Mouse (Mus musculus): ENCODE data around the gene Snrpg.
"Not testable (repeated sequence)": the region's sequence is repeated elsewhere in the genome, so short reads cannot be mapped to it uniquely, and the experiment has no call there.

Snrpg gene

GRCm38 (mm10) chr6:86335121-86335849 is 35.8 kb upstream of the Snrpg start:
- Histone ChIP-seq H3K9me3 (ENCODE audit: low read length) (no peaks in the 10 kb centered on the region), H3K4me3 (replicated peaks; ENCODE audit: low read length) (peak overlapping the region; percentile 47), H3K27me3 (ENCODE audit: insufficient read depth, low read length) (no peaks in the 10 kb centered on the region), H3K4me1 (replicated peaks; ENCODE audit: low read depth, low read length) (peaks cover 16% of the 10 kb centered on the region), H3K36me3 (ENCODE audit: insufficient read depth, low read length) (no peaks in the 10 kb centered on the region)
- TF ChIP-seq CTCF (conservative IDR thresholded peaks at IDR 0.05; ENCODE audit: low read length): no peak
- no peak for TF ChIP-seq POU5F1 (IDR thresholded peaks at IDR 0.05; ENCODE audit: borderline replicate concordance, low read length)
- no peak for TF ChIP-seq NANOG (IDR thresholded peaks at IDR 0.05; ENCODE audit: borderline replicate concordance, low read length)

GRCm38 (mm10) chr6:86335860-86336259 is 35.2 kb upstream of the Snrpg start:
- Histone ChIP-seq H3K4me3 (replicated peaks; ENCODE audit: low read length) (peak overlapping the region; percentile 47), H3K9me3 (ENCODE audit: low read length) (no peaks in the 10 kb centered on the region), H3K27me3 (ENCODE audit: insufficient read depth, low read length) (no peaks in the 10 kb centered on the region), H3K4me1 (replicated peaks; ENCODE audit: low read depth, low read length) (peaks cover 16% of the 10 kb centered on the region), H3K36me3 (ENCODE audit: insufficient read depth, low read length) (no peaks in the 10 kb centered on the region)
- no peak for TF ChIP-seq NANOG (IDR thresholded peaks at IDR 0.05; ENCODE audit: borderline replicate concordance, low read length)
- no peak for TF ChIP-seq CTCF (conservative IDR thresholded peaks at IDR 0.05; ENCODE audit: low read length)
- no peak for TF ChIP-seq POU5F1 (IDR thresholded peaks at IDR 0.05; ENCODE audit: borderline replicate concordance, low read length)

- not testable (repeated sequence) for H3K4me3 ChIP-seq (replicated peaks; ENCODE audit: low read length); H3K27me3 ChIP-seq (ENCODE audit: insufficient read depth, low read length)
- TF ChIP-seq CTCF (conservative IDR thresholded peaks at IDR 0.05; ENCODE audit: low read length): peak; percentile 55
Measured at GRCm38 (mm10) chr6:86336340-86336739, 34.8 kb upstream of the Snrpg start.

GRCm38 (mm10) chr6:86343656-86344055 is 27.4 kb upstream of the Snrpg start:
- TF ChIP-seq NANOG (IDR thresholded peaks at IDR 0.05; ENCODE audit: borderline replicate concordance, low read length) (no peak), CTCF (conservative IDR thresholded peaks at IDR 0.05; ENCODE audit: low read length) (no peak), POU5F1 (IDR thresholded peaks at IDR 0.05; ENCODE audit: borderline replicate concordance, low read length) (no peak)

More at GRCm38 (mm10) chr6:86336340-86336739, 34.8 kb upstream of the Snrpg start:
- not testable (repeated sequence) for H3K36me3 ChIP-seq (ENCODE audit: insufficient read depth, low read length); H3K9me3 ChIP-seq (ENCODE audit: low read length)
- H3K4me1 ChIP-seq (replicated peaks; ENCODE audit: low read depth, low read length): peaks cover 18% of the 10 kb centered on the region

GRCm38 (mm10) chr6:86346063-86346462 is 25.0 kb upstream of the Snrpg start:
- H3K4me3 ChIP-seq (replicated peaks; ENCODE audit: low read length): no peak overlapping the region
- H3K27me3 ChIP-seq (ENCODE audit: insufficient read depth, low read length): no peaks in the 10 kb centered on the region
- no peaks in the 10 kb centered on the region for H3K36me3 ChIP-seq (ENCODE audit: insufficient read depth, low read length)
- no peaks in the 10 kb centered on the region for H3K9me3 ChIP-seq (ENCODE audit: low read length)
- TF ChIP-seq CTCF (conservative IDR thresholded peaks at IDR 0.05; ENCODE audit: low read length): no peak
- TF ChIP-seq NANOG (IDR thresholded peaks at IDR 0.05; ENCODE audit: borderline replicate concordance, low read length): no peak
- no peak for TF ChIP-seq POU5F1 (IDR thresholded peaks at IDR 0.05; ENCODE audit: borderline replicate concordance, low read length)
- peaks cover 34% of the 10 kb centered on the region for H3K4me1 ChIP-seq (replicated peaks; ENCODE audit: low read depth, low read length)

More at GRCm38 (mm10) chr6:86343656-86344055, 27.4 kb upstream of the Snrpg start:
- no peaks in the 10 kb centered on the region for H3K9me3 ChIP-seq (ENCODE audit: low read length)
- H3K4me1 ChIP-seq (replicated peaks; ENCODE audit: low read depth, low read length): peaks cover 39% of the 10 kb centered on the region
- no peaks in the 10 kb centered on the region for H3K36me3 ChIP-seq (ENCODE audit: insufficient read depth, low read length)
- H3K4me3 ChIP-seq (replicated peaks; ENCODE audit: low read length): peak overlapping the region; percentile 64
- no peaks in the 10 kb centered on the region for H3K27me3 ChIP-seq (ENCODE audit: insufficient read depth, low read length)

GRCm38 (mm10) chr6:86349257-86349656 is 21.8 kb upstream of the Snrpg start:
- Histone ChIP-seq H3K4me3 (replicated peaks; ENCODE audit: low read length) (no peak overlapping the region), H3K9me3 (ENCODE audit: low read length) (no peaks in the 10 kb centered on the region), H3K27me3 (ENCODE audit: insufficient read depth, low read length) (no peaks in the 10 kb centered on the region), H3K36me3 (ENCODE audit: insufficient read depth, low read length) (no peaks in the 10 kb centered on the region), H3K4me1 (replicated peaks; ENCODE audit: low read depth, low read length) (peaks cover 13% of the 10 kb centered on the region)
- no peak for TF ChIP-seq NANOG (IDR thresholded peaks at IDR 0.05; ENCODE audit: borderline replicate concordance, low read length)
- no peak for TF ChIP-seq POU5F1 (IDR thresholded peaks at IDR 0.05; ENCODE audit: borderline replicate concordance, low read length)
- no peak for TF ChIP-seq CTCF (conservative IDR thresholded peaks at IDR 0.05; ENCODE audit: low read length)

- Histone ChIP-seq H3K4me1 (replicated peaks; ENCODE audit: low read depth, low read length) (no peaks in the 10 kb centered on the region), H3K27me3 (ENCODE audit: insufficient read depth, low read length) (no peaks in the 10 kb centered on the region), H3K36me3 (ENCODE audit: insufficient read depth, low read length) (no peaks in the 10 kb centered on the region), H3K4me3 (replicated peaks; ENCODE audit: low read length) (no peak overlapping the region), H3K9me3 (ENCODE audit: low read length) (no peaks in the 10 kb centered on the region)
- peak; percentile 31 for TF ChIP-seq CTCF (conservative IDR thresholded peaks at IDR 0.05; ENCODE audit: low read length)
- no peak for TF ChIP-seq POU5F1 (IDR thresholded peaks at IDR 0.05; ENCODE audit: borderline replicate concordance, low read length)
Measured at GRCm38 (mm10) chr6:86354948-86355347, 16.2 kb upstream of the Snrpg start.

GRCm38 (mm10) chr6:86356956-86357355 is 14.1 kb upstream of the Snrpg start:
- Histone ChIP-seq H3K9me3 (ENCODE audit: low read length) (no peaks in the 10 kb centered on the region), H3K4me3 (replicated peaks; ENCODE audit: low read length) (no peak overlapping the region), H3K4me1 (replicated peaks; ENCODE audit: low read depth, low read length) (peaks cover 6% of the 10 kb centered on the region), H3K36me3 (ENCODE audit: insufficient read depth, low read length) (no peaks in the 10 kb centered on the region), H3K27me3 (ENCODE audit: insufficient read depth, low read length) (no peaks in the 10 kb centered on the region)
- TF ChIP-seq POU5F1 (IDR thresholded peaks at IDR 0.05; ENCODE audit: borderline replicate concordance, low read length) (no peak), NANOG (IDR thresholded peaks at IDR 0.05; ENCODE audit: borderline replicate concordance, low read length) (no peak), CTCF (conservative IDR thresholded peaks at IDR 0.05; ENCODE audit: low read length) (no peak)

- Histone ChIP-seq H3K4me1 (replicated peaks; ENCODE audit: low read depth, low read length) (peaks cover 20% of the 10 kb centered on the region), H3K27me3 (ENCODE audit: insufficient read depth, low read length) (peaks cover 3% of the 10 kb centered on the region), H3K36me3 (ENCODE audit: insufficient read depth, low read length) (no peaks in the 10 kb centered on the region), H3K9me3 (ENCODE audit: low read length) (no peaks in the 10 kb centered on the region), H3K4me3 (replicated peaks; ENCODE audit: low read length) (no peak overlapping the region)
- TF ChIP-seq NANOG (IDR thresholded peaks at IDR 0.05; ENCODE audit: borderline replicate concordance, low read length) (no peak), POU5F1 (IDR thresholded peaks at IDR 0.05; ENCODE audit: borderline replicate concordance, low read length) (no peak)
Measured at GRCm38 (mm10) chr6:86360691-86361090, 10.4 kb upstream of the Snrpg start.
